Mouse (Mus musculus) gastrocnemius, postnatal 4 days (tissue): Measurements from ENCODE around the gene Med19. TPM values are rescaled to one million over a fixed set of nuclear protein-coding genes. Genes with fewer than 3 reads are reported as not detected.

Experiments
- total RNA-seq, 2 experiments: library from RNA; stranded (reverse); gene quantifications; 2 replicates each; pipeline ENCODE4 v1.2.3; 2021

The Med19 gene
- total RNA-seq, 2 experiments from 2014 or later: 17.8 to 19.3 TPM

Other genes with a start within 250 kb of the Med19 start
- 10 to 100 TPM; 18.4 to 19.9 TPM for gene Tfpi, start 201.6 kb upstream of the Med19 start, total RNA-seq
- gene Ctnnd1, start 27.6 kb upstream of the Med19 start, total RNA-seq: 10 to 100 TPM; 89.3 to 97.3 TPM
- gene Btbd18, start 19.3 kb upstream of the Med19 start, total RNA-seq: under 1 TPM in 1 of 2 experiments, not detected in 1; 0.08 TPM
- gene Selenoh, start 7.6 kb upstream of the Med19 start, total RNA-seq: 10 to 100 TPM; 32.2 to 49.9 TPM
- under 1 TPM; 0.08 to 0.76 TPM for gene Gm28635, start 361 bp upstream of the Med19 start, total RNA-seq
- 10 to 100 TPM; 46.6 to 48.5 TPM for gene Tmx2, start 738 bp downstream of the Med19 start, total RNA-seq
- gene Zdhhc5, start 36.8 kb downstream of the Med19 start, total RNA-seq: 10 to 100 TPM; 45.1 to 50.9 TPM
- 1 to 10 TPM; 6.8 to 8.6 TPM for gene Clp1, start 48.9 kb downstream of the Med19 start, total RNA-seq
- under 1 TPM; 0.74 to 0.78 TPM for gene Ypel4, start 55.7 kb downstream of the Med19 start, total RNA-seq
- gene Gm19426, start 65.3 kb downstream of the Med19 start, total RNA-seq: 1 to 10 TPM; 4.0 to 6.3 TPM
- 10 to 100 TPM; 67.9 to 78.7 TPM for gene Serping1, start 97.0 kb downstream of the Med19 start, total RNA-seq
- 10 to 100 TPM; 10.7 to 11.4 TPM for gene Ube2l6, start 120.4 kb downstream of the Med19 start, total RNA-seq
- gene Smtnl1, start 144.2 kb downstream of the Med19 start, total RNA-seq: 10 to 100 TPM; 57.0 to 70.9 TPM
- gene Timm10, start 148.6 kb downstream of the Med19 start, total RNA-seq: 10 to 100 TPM; 48.9 to 51.4 TPM
- 1 to 10 TPM; 5.6 to 7.8 TPM for gene Slc43a1, start 160.4 kb downstream of the Med19 start, total RNA-seq
- under 1 TPM; 0.37 to 0.80 TPM for gene Rtn4rl2, start 208.3 kb downstream of the Med19 start, total RNA-seq